12 mouse cellular contexts compared by ENCODE assay signal in the genomic region with DNA sequence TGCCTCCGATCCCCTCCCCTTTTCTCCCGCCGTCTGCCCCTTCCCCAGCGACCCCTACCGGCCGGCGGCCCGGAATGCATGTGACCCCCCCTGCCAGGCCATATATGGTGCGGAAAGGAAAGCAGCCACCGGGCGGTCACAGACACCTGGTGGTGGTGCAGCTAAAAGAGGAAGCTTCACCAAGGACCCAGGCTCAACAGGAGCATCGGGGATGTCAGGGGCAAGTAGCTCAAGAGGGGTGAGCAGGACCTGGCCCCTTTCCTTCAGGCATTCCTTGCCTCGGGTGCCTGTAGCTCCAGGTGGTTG. TPM values are rescaled to one million over a fixed set of nuclear protein-coding genes. Genes with fewer than 3 reads are reported as not detected.
DNase-seq lines count a peak whose midpoint lies in the region; ATAC-seq lines count a peak whose summit lies in the region.
"Not testable (repeated sequence)": the region's sequence is repeated elsewhere in the genome, so short reads cannot be mapped to it uniquely, and the experiment has no call there.
"Had no signal": no experiment of that assay in that cellular context is flagged by ENCODE, and none has a peak within 500 bp of the region (broad histone marks: within the 10 kb centered on the region; RNA-seq: fewer than 3 reads in every experiment).

No protein-coding gene starts in this region.

- H3K4me3 ChIP-seq in embryonic facial prominence, embryonic 13.5 days, result peak overlapping the region; percentile 47
- H3K4me3 ChIP-seq in hindbrain, embryonic 12.5 days, result peak overlapping the region; percentile 43
- H3K4me3 ChIP-seq in limb, embryonic 15.5 days, result peak overlapping the region; percentile 42
- peak overlapping the region; percentile 46 for H3K4me3 ChIP-seq in midbrain, embryonic 13.5 days (replicated peaks)

- H3K9me3 ChIP-seq in embryonic facial prominence, embryonic 13.5 days; hindbrain, embryonic 12.5 days (replicated peaks); limb, embryonic 15.5 days; midbrain, embryonic 13.5 days: not testable (repeated sequence)

- H3K4me1 ChIP-seq in embryonic facial prominence, embryonic 13.5 days; hindbrain, embryonic 12.5 days; limb, embryonic 15.5 days; midbrain, embryonic 13.5 days (replicated peaks): not testable (repeated sequence)

- not testable (repeated sequence) for ATAC-seq in embryonic facial prominence, embryonic 13.5 days (ENCODE audit: insufficient number of reproducible peaks, insufficient read depth, low FRiP score, low TSS enrichment, low read depth); hindbrain, embryonic 12.5 days (ENCODE audit: low FRiP score); limb, embryonic 15.5 days (ENCODE audit: insufficient number of reproducible peaks, low FRiP score, low TSS enrichment, low read depth); midbrain, embryonic 13.5 days

- H3K27me3 ChIP-seq in embryonic facial prominence, embryonic 13.5 days; hindbrain, embryonic 12.5 days; limb, embryonic 15.5 days; midbrain, embryonic 13.5 days: not testable (repeated sequence)

- H3K9ac ChIP-seq in embryonic facial prominence, embryonic 13.5 days; hindbrain, embryonic 12.5 days; limb, embryonic 15.5 days; midbrain, embryonic 13.5 days (replicated peaks): not testable (repeated sequence)

- peak overlapping the region; percentile 58 for H3K4me2 ChIP-seq in embryonic facial prominence, embryonic 13.5 days
- H3K4me2 ChIP-seq in hindbrain, embryonic 12.5 days (replicated peaks), result peak overlapping the region; percentile 50
- H3K4me2 ChIP-seq in limb, embryonic 15.5 days, result peak overlapping the region; percentile 53
- H3K4me2 ChIP-seq in midbrain, embryonic 13.5 days (replicated peaks), result peak overlapping the region; percentile 52

- WGBS in embryonic facial prominence, embryonic 13.5 days, result 5% methylated on average over 4 of the region's 13 CpGs
- WGBS in hindbrain, embryonic 12.5 days, result 2% methylated on average over 5 of the region's 13 CpGs
- WGBS in limb, embryonic 15.5 days, result 0% methylated on average over 5 of the region's 13 CpGs
- WGBS in midbrain, embryonic 13.5 days, result 0% methylated on average over 5 of the region's 13 CpGs

- peak; percentile 2 for DNase-seq in gastrocnemius, postnatal 25 days
- peak; percentile 6 for DNase-seq in kidney, postnatal 10 days
- peak; percentile 2 for DNase-seq in right cerebral cortex, postnatal 4 days
- DNase-seq in thymus, postnatal 4 days, result peak; percentile 34

- H3K36me3 ChIP-seq in embryonic facial prominence, embryonic 13.5 days; hindbrain, embryonic 12.5 days; limb, embryonic 15.5 days; midbrain, embryonic 13.5 days: not testable (repeated sequence)

- H3K27ac ChIP-seq in embryonic facial prominence, embryonic 13.5 days; hindbrain, embryonic 12.5 days; limb, embryonic 15.5 days; midbrain, embryonic 13.5 days: not testable (repeated sequence)

RNA-seq across cellular contexts. Expression of a gene that starts 15.1 kb away (rescaled TPM):
- 5.0 and 5.1 TPM in 2 replicates for polyA plus RNA-seq in embryonic facial prominence, embryonic 13.5 days (2015; fragmentation: Nextera tagmentation; extraction: Ambion mirVana)
- under 1 TPM; 0.67 to 0.94 TPM for total RNA-seq in gastrocnemius, postnatal 25 days (2021)
- 8.2 and 8.6 TPM in 2 replicates for polyA plus RNA-seq in hindbrain, embryonic 12.5 days (2016; fragmentation: Nextera tagmentation; extraction: Ambion mirVana)
- polyA plus RNA-seq in limb, embryonic 15.5 days (2015; fragmentation: Nextera tagmentation; extraction: Ambion mirVana), result 2.7 and 3.2 TPM in 2 replicates
- 12.7 and 16.0 TPM in 2 replicates for polyA plus RNA-seq in midbrain, embryonic 13.5 days (2015; fragmentation: Nextera tagmentation; extraction: Ambion mirVana)
- polyA plus RNA-seq: erythroblast, embryonic 14.5 days had no signal

RNA-seq across cellular contexts. Expression of a gene that starts 17.0 kb away (rescaled TPM):
- not detected in 2 replicates for polyA plus RNA-seq in embryonic facial prominence, embryonic 13.5 days (2015; fragmentation: Nextera tagmentation; extraction: Ambion mirVana)
- total RNA-seq in gastrocnemius, postnatal 25 days (2021), result not detected
- polyA plus RNA-seq in hindbrain, embryonic 12.5 days (2016; fragmentation: Nextera tagmentation; extraction: Ambion mirVana), result not detected in 2 replicates
- not detected in 2 replicates for polyA plus RNA-seq in limb, embryonic 15.5 days (2015; fragmentation: Nextera tagmentation; extraction: Ambion mirVana)
- not detected in 2 replicates for polyA plus RNA-seq in midbrain, embryonic 13.5 days (2015; fragmentation: Nextera tagmentation; extraction: Ambion mirVana)
- total RNA-seq: adrenal gland, postnatal 4 days; layer of hippocampus, postnatal 25 days had no signal
- polyA plus RNA-seq: erythroblast, embryonic 14.5 days had no signal

RNA-seq across cellular contexts. Expression of a gene that starts 37.1 kb away (rescaled TPM):
- not detected in 2 replicates for polyA plus RNA-seq in embryonic facial prominence, embryonic 13.5 days (2015; fragmentation: Nextera tagmentation; extraction: Ambion mirVana)
- total RNA-seq in gastrocnemius, postnatal 25 days (2021), result not detected
- polyA plus RNA-seq in hindbrain, embryonic 12.5 days (2016; fragmentation: Nextera tagmentation; extraction: Ambion mirVana), result not detected in 2 replicates
- not detected in 2 replicates for polyA plus RNA-seq in limb, embryonic 15.5 days (2015; fragmentation: Nextera tagmentation; extraction: Ambion mirVana)
- polyA plus RNA-seq in midbrain, embryonic 13.5 days (2015; fragmentation: Nextera tagmentation; extraction: Ambion mirVana), result not detected in 2 replicates
- total RNA-seq: adrenal gland, postnatal 4 days; gastrocnemius, postnatal 4 days; layer of hippocampus, postnatal 25 days had no signal
- polyA plus RNA-seq: erythroblast, embryonic 14.5 days had no signal
